Mouse (Mus musculus) stomach, embryonic 14.5 days (tissue): ENCODE data around the gene Blm. TPM values are rescaled to one million over a fixed set of nuclear protein-coding genes. Genes with fewer than 3 reads are reported as not detected.
A peak's percentile ranks its signal among the peaks of the same experiment; 100 is the strongest.

Source experiments
- ATAC-seq: fragments of 200-750 bp; cut with Nextera tagmentation; 2 replicates; pipeline ENCODE4 v1.8.0; 2017; ENCODE audit warnings: low read depth, moderate TSS enrichment; ENCODE audit not compliant: insufficient number of reproducible peaks, insufficient read depth, low FRiP score
- H3K27ac ChIP-seq: fragments of 300-500 bp; sonication (generic); 2 replicates; pipeline ENCODE4 v1.5.1; 2014; ENCODE audit warnings: mild to moderate bottlenecking, low read length, moderate library complexity, mixed read lengths
- H3K27me3 ChIP-seq: fragments of 300-500 bp; sonication (generic); 2 replicates; pipeline ENCODE4 v1.6.1; 2014; ENCODE audit warnings: low read length, control low read depth, mixed read lengths; ENCODE audit not compliant: control insufficient read depth, insufficient read depth
- H3K36me3 ChIP-seq: fragments of 300-500 bp; sonication (generic); 2 replicates; pipeline ENCODE4 v1.6.1; 2014; ENCODE audit warnings: mild to moderate bottlenecking, control low read depth, low read length, moderate library complexity, mixed read lengths; ENCODE audit not compliant: control insufficient read depth, insufficient read depth
- H3K4me1 ChIP-seq: fragments of 300-500 bp; sonication (generic); 2 replicates; pipeline ENCODE4 v1.6.1; 2014; ENCODE audit warnings: low read length, control low read depth, mixed read lengths; ENCODE audit not compliant: control insufficient read depth, insufficient read depth
- H3K4me2 ChIP-seq: fragments of 300-500 bp; sonication (generic); replicated peaks from 2 replicates; pipeline ENCODE4 v1.6.1; 2014; ENCODE audit warnings: low read depth, low read length, control low read depth
- H3K4me3 ChIP-seq: fragments of 300-500 bp; sonication (generic); 2 replicates; pipeline ENCODE4 v1.5.1; 2014; ENCODE audit warnings: low read depth, low read length, control low read depth
- H3K9ac ChIP-seq: fragments of 300-500 bp; sonication (generic); replicated peaks from 2 replicates; pipeline ENCODE4 v1.6.1; 2014; ENCODE audit warnings: low read depth, mild to moderate bottlenecking, control low read depth, low read length, moderate library complexity, mixed read lengths
- H3K9me3 ChIP-seq: fragments of 300-500 bp; sonication (generic); 2 replicates; pipeline ENCODE4 v1.6.1; 2016; ENCODE audit warnings: low read depth, low read length, control low read depth; ENCODE audit not compliant: control insufficient read depth
- WGBS: fragments of 180-500 bp; shearing (Covaris S2); extraction: QIAGEN DNeasy Blood & Tissue Kit; methylation state at CpG from one replicate; pipeline ENCODE4 v1.1.7; 2014; 5-methylcytosine and 5-hydroxymethylcytosine counted together
- polyA plus RNA-seq: library from polyadenylated mRNA; unstranded; fragments of >200 nt; fragmentation: Nextera tagmentation; extraction: Ambion mirVana; gene quantifications from 2 replicates; pipeline ENCODE4 v1.2.1, GENCODE M21; 2014

Gene Blm
- polyA plus RNA-seq, 1 experiment from 2014 or later: 24.0 TPM

DNA sequence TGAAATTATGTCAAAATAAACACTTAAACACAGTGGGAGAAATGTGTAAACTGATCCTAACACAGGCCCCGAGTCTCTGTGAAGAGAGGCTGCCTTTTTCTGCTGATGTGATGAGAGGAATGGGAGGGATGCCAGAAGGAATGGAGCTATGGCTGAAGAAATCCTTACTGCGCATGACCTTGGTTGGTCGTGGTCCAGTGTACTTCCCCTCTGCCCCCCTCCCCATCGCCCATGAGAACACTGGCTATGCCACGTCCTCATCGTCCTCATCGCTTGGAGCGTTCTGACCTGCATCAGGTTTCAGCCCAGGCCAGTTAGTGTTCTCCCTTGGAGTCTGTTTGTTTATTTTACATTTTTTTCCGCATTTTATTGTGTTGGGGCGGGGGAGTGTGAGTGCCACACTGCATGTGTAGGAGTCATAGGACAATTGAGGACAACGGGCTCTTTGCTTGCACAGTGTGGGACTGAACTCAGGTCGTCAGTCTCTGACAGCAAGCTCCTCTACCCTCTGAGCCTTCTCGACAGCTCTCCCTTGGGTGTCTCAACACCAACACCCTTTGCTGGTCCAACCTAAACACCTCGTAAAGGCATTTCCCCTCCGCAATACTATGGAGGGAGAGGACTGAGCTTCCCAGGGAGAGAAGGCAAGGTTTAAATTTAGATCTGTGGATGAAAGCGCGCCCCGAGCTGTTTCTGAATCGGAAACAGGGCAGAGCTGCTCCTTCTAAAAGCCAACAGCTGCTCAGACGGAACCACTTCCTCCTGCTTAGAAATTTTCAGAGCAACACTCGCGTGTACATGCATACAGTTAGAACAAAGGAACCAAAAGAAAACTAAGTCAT is 19.5 kb upstream of the Blm start:
- Histone ChIP-seq H3K4me3 (no peak overlapping the region), H3K36me3 (no peaks in the 10 kb centered on the region), H3K9me3 (no peaks in the 10 kb centered on the region), H3K27me3 (no peaks in the 10 kb centered on the region), H3K27ac (0 out of 2 replicates have a peak overlapping the region, but pooled peaks have one; percentile 33), H3K4me1 (0 out of 2 replicates have a peak, but pooled peaks cover 3% of the 10 kb centered on the region), H3K4me2 (no peak overlapping the region), H3K9ac (no peak overlapping the region)
- WGBS: 51% methylated on average over 22 of the region's 22 CpGs
- ATAC-seq: 0 out of 2 replicates have a peak, but pooled peaks have one; percentile 40

DNA sequence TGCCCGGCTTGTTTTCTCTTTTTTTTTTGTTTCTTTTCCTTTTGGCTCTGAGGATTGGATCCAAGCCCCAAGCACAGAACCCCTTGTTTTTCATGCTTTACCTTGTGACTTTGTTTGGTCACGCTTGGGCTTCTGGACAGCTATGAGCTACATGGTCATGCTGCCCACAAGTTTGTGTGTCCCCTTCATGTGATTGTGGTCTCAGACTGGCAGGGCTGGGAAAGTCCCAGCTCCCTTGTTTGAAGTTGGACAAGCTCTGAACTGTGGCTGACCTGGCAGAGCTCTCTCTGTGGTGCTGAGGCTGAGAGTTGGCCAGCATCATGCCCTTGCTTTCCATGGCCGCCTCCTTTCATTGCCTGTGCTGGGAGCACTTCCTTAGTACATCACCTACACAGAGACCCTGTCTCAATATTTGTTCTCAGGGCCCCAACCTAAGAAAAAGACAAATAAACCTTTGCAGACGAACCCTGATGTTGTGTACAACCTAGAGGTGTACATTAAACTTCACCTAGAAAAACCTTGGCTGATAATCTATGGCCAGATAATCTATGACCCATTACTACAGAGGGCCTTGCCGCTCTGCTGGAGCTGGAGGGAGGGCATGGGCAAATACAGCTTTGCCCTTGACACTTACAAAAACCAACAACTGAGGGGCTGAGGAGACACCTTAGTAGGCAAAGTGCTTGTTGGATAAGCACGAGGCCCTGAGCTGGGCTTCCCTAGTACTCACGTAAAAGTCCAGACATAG is 13.8 kb upstream of the Blm start:
- 67% methylated on average over 7 of the region's 7 CpGs for WGBS

DNA sequence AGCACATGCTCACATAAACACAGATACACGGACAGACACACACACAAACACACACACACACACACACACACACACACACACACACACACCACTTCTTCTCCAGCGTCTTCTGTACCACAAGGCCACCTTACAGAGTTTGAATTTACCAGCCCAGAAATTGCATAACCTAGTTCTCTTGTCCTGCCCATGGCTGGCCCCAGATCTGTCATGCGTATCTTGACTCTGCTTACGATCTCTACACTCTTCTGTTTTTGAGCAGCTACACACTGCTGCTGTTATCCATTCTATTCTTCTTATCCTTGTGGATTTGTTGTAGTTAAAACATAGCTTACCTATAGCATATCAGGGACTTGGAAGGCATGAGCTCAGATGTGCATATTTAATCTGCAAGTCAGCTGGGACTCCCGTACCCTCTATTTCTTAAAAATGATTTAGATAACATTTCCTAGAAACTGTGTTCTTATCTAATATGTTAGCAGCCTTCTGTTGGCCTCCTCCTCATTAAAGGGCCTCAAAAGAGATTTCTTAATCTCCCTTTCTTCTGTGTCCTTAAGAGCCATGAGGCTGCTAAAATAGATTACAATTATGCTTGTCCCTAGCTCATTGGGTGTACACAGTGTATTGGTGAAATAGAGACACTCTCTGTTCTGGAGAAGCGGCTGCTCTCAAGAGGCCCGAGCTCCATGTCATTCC is 7.4 kb upstream of the Blm start:
- 79% methylated on average over 7 of the region's 7 CpGs for WGBS
- Histone ChIP-seq H3K36me3 (no peaks in the 10 kb centered on the region), H3K4me2 (no peak overlapping the region), H3K9me3 (no peaks in the 10 kb centered on the region), H3K9ac (no peak overlapping the region), H3K27ac (no peak overlapping the region), H3K4me1 (no peaks in the 10 kb centered on the region), H3K4me3 (no peak overlapping the region), H3K27me3 (no peaks in the 10 kb centered on the region)
- ATAC-seq: peak; percentile 37; the same call in 1 of the 2 replicates

More for the DNA sequence above, 13.8 kb upstream of the Blm start:
- H3K27ac ChIP-seq: no peak overlapping the region
- no peak overlapping the region for H3K9ac ChIP-seq
- peak; percentile 58; the same call in 1 of the 2 replicates for ATAC-seq
- H3K4me2 ChIP-seq: no peak overlapping the region
- H3K9me3 ChIP-seq: no peaks in the 10 kb centered on the region
- H3K36me3 ChIP-seq: no peaks in the 10 kb centered on the region
- no peak overlapping the region for H3K4me3 ChIP-seq
- H3K4me1 ChIP-seq: no peaks in the 10 kb centered on the region
- H3K27me3 ChIP-seq: no peaks in the 10 kb centered on the region

DNA sequence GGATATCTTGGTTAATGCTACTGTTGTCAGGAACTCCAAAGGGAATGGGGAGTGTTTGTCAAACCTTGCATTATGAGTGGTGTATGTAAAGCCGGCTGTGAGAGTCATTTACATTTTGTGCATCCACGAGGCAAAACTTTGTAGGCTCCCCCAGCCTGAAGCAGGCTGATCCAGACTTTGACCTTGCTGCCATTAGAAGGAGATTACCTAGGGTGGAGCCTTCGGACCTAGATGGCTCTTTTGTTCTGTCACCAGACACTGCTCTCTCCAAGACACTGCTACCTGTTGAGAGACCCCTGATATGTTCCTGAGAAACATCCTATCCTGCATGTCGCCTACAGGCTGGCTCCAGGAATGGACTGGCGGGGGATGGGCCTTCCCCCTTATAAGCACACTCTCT is 4.7 kb upstream of the Blm start:
- no peak overlapping the region for H3K4me2 ChIP-seq

DNA sequence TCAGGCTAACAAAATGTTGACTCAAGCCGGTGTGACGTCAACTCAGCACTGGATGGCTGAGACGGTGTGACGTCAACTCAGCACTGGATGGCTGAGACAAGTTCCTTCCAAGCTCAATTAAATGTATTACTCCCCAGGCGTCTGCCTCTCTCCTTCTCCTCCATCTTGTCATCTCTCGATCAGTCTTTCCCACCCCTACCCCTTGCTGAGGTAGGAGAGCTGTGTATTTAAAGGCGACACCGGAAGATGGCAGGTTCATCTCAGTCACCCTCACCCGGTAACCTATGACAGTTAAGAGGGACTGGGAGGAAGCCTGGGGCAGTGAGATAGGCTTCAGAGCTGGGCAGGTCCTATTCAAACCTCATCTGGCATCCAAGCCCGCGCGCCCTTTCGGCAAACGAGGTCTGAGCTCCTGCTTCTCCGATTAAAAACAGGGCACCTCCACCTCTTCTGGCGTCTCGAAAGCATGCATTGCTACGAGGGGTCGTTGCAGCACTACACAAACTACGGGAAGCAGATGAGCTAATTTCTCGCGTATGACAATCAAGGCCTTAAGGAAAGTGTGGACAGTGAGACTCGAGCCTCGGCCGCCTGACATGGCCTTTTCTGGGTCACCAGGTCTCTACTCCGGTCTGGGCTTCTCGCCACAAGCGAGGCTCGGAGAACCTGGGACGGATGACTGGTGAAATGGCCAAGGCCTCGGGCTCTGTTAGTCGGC is 469 bp downstream of the Blm start:
- Histone ChIP-seq H3K4me2 (peak overlapping the region; percentile 90), H3K27me3 (no peaks in the 10 kb centered on the region), H3K9ac (peak overlapping the region; percentile 74), H3K4me3 (peak overlapping the region; percentile 69), H3K36me3 (no peaks in the 10 kb centered on the region), H3K27ac (0 out of 2 replicates have a peak overlapping the region, but pooled peaks have one; percentile 27), H3K4me1 (peaks cover 10% of the 10 kb centered on the region), H3K9me3 (no peaks in the 10 kb centered on the region)
- 1% methylated on average over 32 of the region's 32 CpGs for WGBS
- ATAC-seq: peak; percentile 8

More for the DNA sequence above, 4.7 kb upstream of the Blm start:
- H3K4me1 ChIP-seq: no peaks in the 10 kb centered on the region
- H3K9me3 ChIP-seq: no peaks in the 10 kb centered on the region
- no peaks in the 10 kb centered on the region for H3K27me3 ChIP-seq
- H3K9ac ChIP-seq: no peak overlapping the region
- no peak for ATAC-seq
- H3K4me3 ChIP-seq: no peak overlapping the region
- H3K27ac ChIP-seq: no peak overlapping the region
- H3K36me3 ChIP-seq: no peaks in the 10 kb centered on the region
- 63% methylated on average over 5 of the region's 5 CpGs for WGBS

DNA sequence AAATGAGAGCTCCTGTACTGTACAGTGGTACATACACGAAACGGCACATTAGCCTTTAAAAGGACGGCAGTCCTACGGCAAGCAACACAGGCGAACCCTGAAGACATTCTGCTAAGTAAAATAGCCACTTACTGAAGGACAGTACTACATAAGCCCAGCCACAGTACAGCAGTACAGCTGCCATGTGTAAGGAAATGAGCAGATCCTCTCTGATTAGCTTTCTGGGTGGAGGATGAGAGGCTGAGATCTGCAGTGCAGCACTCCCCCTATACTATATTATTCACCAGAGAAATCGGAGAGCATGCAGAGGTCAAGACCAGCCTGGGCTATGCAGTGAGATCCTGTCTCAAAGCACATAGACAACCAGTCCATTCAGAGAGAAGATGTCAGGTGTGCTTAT is 3.8 kb downstream of the Blm start:
- Histone ChIP-seq H3K4me3 (no peak overlapping the region), H3K27ac (no peak overlapping the region), H3K9me3 (no peaks in the 10 kb centered on the region), H3K4me2 (no peak overlapping the region), H3K27me3 (no peaks in the 10 kb centered on the region), H3K36me3 (no peaks in the 10 kb centered on the region), H3K4me1 (peaks cover 10% of the 10 kb centered on the region), H3K9ac (no peak overlapping the region)
- 86% methylated on average over 6 of the region's 6 CpGs for WGBS
- no peak for ATAC-seq

DNA sequence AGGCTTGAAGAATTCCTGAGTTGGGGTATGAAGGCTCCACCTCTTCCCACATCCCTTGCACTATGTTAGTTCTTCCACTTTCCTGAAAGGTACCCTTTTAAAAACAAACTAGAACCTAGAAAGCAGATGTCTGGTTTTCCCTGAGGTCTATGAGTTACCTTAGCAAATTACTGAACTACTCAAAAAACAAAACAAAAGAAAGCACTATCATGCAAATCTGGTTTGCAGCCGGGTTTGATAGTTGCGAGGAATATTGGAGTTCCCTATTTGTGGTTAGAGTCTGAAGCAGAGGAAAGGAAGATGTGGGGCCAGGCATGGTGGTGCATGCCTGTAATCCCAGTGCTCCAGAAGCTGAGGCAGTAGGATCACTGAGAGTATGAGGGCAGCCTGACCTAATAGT is 4.3 kb downstream of the Blm start:
- Histone ChIP-seq H3K9me3 (no peaks in the 10 kb centered on the region), H3K9ac (no peak overlapping the region), H3K4me1 (peaks cover 10% of the 10 kb centered on the region), H3K4me2 (no peak overlapping the region), H3K4me3 (no peak overlapping the region), H3K36me3 (no peaks in the 10 kb centered on the region), H3K27me3 (no peaks in the 10 kb centered on the region), H3K27ac (no peak overlapping the region)
- no peak for ATAC-seq
- 86% methylated on average over 2 of the region's 2 CpGs for WGBS

DNA sequence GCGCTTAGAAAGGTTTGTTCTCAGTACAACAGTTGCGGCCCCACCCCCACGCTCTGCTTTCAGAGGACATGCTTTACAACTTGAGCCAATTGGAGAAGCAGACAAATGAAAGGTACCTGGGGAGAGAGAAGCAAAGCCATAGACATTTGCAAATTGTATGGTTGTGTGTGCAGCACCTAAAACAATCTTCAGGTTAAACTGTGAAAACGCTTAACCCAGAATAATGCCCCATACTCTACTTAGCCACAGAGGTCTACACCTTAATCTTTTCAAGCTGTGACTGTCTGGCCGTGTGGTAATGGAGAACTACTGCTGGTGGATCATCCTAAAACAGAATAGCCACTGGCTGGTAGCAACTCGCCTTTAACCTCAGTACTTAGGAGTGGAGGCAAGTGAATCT is 8.2 kb downstream of the Blm start:
- WGBS: 81% methylated on average over 6 of the region's 6 CpGs
- ATAC-seq: no peak
- H3K9ac ChIP-seq: no peak overlapping the region
- no peaks in the 10 kb centered on the region for H3K9me3 ChIP-seq
- H3K4me3 ChIP-seq: no peak overlapping the region
- H3K4me2 ChIP-seq: no peak overlapping the region
- H3K36me3 ChIP-seq: no peaks in the 10 kb centered on the region
- H3K4me1 ChIP-seq: no peaks in the 10 kb centered on the region
- H3K27ac ChIP-seq: no peak overlapping the region
- no peaks in the 10 kb centered on the region for H3K27me3 ChIP-seq
